ENCODE assay signal across 9 mouse cellular contexts in the genomic region with DNA sequence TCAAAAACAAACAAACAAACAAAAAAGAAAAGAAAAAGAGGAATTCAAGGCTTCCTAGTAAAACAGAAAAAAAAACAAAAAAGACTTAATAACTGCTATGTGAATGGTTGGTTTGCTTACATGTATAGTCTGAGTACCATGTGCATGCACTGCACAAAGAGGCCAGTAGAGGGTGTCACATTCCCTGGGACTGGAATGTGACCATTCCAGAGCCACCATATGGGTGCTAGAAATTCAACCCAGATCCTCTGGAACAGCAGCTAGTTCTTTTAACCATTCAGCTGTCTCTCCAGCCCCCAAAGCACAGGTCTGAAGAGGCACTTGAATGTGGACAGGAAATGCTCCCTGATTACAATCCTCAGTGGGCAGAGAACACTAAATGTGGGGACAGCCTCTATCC. TPM values are rescaled to one million over a fixed set of nuclear protein-coding genes. Genes with fewer than 3 reads are reported as not detected.
A peak's percentile ranks its signal among the peaks of the same experiment; 100 is the strongest.
DNase-seq lines count a peak whose midpoint lies in the region; TF ChIP-seq lines count a peak whose summit lies in the region.
"Had no signal": no experiment of that assay in that cellular context is flagged by ENCODE, and none has a peak within 500 bp of the region (broad histone marks: within the 10 kb centered on the region; RNA-seq: fewer than 3 reads in every experiment).

No protein-coding gene starts in this region.

- peak; percentile 36 for DNase-seq in gastrocnemius, postnatal 10 days
- DNase-seq in gastrocnemius, postnatal 25 days = no peak
- DNase-seq in thymus, postnatal 14 days = peak; percentile 41
- DNase-seq in thymus, adult 18-20 months = no peak
- peak; percentile 61 for DNase-seq in induced T-regulatory cell, adult 2 months (ENCODE audit: low read depth)
- no peak for DNase-seq in right cerebral cortex, postnatal 36 days (ENCODE audit: low spot score in 2 of 2)
- DNase-seq in cerebellum, adult 8-10 months = no peak

- H3K27ac ChIP-seq in small intestine, adult 2 months (ENCODE audit: insufficient read depth, low read depth, low read length) = no peak overlapping the region

- H3K4me1 ChIP-seq in small intestine, adult 2 months (ENCODE audit: control insufficient read depth, insufficient read depth, insufficient read length, low read length) = no peaks in the 10 kb centered on the region

- TF ChIP-seq POLR2A in small intestine, adult 2 months (IDR thresholded peaks at IDR 0.05; ENCODE audit: low read depth, low read length) = no peak

- peaks cover 59% of the 10 kb centered on the region for H3K36me3 ChIP-seq in small intestine, adult 2 months (ENCODE audit: control insufficient read depth, insufficient read depth, low read length)

- no peaks in the 10 kb centered on the region for H3K27me3 ChIP-seq in small intestine, adult 2 months (ENCODE audit: control insufficient read depth, insufficient read depth, low read length)

- no peak overlapping the region for H3K4me3 ChIP-seq in small intestine, adult 2 months (ENCODE audit: low read depth, low read length)

- peak; percentile 53; the same call in 1 of the 2 replicates for TF ChIP-seq CTCF in small intestine, adult 2 months (IDR thresholded peaks at IDR 0.05; ENCODE audit: extremely low read depth, insufficient read length, insufficient replicate concordance, low read depth, low read length)

RNA-seq across cellular contexts. Expression of a gene that starts 21.0 kb away (rescaled TPM):
- total RNA-seq in gastrocnemius, postnatal 10 days (2021) = 10 to 100 TPM; 34.4 to 45.0 TPM
- 10 to 100 TPM; 25.2 to 26.4 TPM for total RNA-seq in gastrocnemius, postnatal 25 days (2021)
- polyA plus RNA-seq in small intestine, adult 2 months (2012; rRNA removed) = 35.5 and 105 TPM in 2 replicates

RNA-seq across cellular contexts. Expression of a gene that starts 35.1 kb away (rescaled TPM):
- 10 to 100 TPM; 35.9 to 42.8 TPM for total RNA-seq in gastrocnemius, postnatal 10 days (2021)
- total RNA-seq in gastrocnemius, postnatal 25 days (2021) = 10 to 100 TPM; 25.9 to 34.0 TPM
- polyA plus RNA-seq in small intestine, adult 2 months (2012; rRNA removed) = 12.7 and 36.3 TPM in 2 replicates

RNA-seq across cellular contexts. Expression of a gene that starts 43.2 kb away (rescaled TPM):
- not detected for total RNA-seq in gastrocnemius, postnatal 10 days (2021)
- total RNA-seq in gastrocnemius, postnatal 25 days (2021) = not detected
- 0.22 TPM in 1 of 2 replicates, not detected in the other for polyA plus RNA-seq in small intestine, adult 2 months (2012; rRNA removed)
- polyA plus RNA-seq: heart, embryonic 14.5 days had no signal

RNA-seq across cellular contexts. Expression of a gene that starts 45.6 kb away (rescaled TPM):
- total RNA-seq in gastrocnemius, postnatal 10 days (2021) = 10 to 100 TPM; 91.3 to 94.2 TPM
- total RNA-seq in gastrocnemius, postnatal 25 days (2021) = 10 to 100 TPM; 36.4 to 48.2 TPM
- 35.9 and 69.4 TPM in 2 replicates for polyA plus RNA-seq in small intestine, adult 2 months (2012; rRNA removed)

Comparison
In these comparisons a context has a peak if more than half of its experiments do, and no peak if none do; other contexts are left out.
1. DNase-seq: peak in gastrocnemius, postnatal 10 days (single experiment), thymus, postnatal 14 days (single experiment) and induced T-regulatory cell, adult 2 months (single experiment); none in gastrocnemius, postnatal 25 days (single experiment), thymus, adult 18-20 months (0 of 2), right cerebral cortex, postnatal 36 days (0 of 2) and cerebellum, adult 8-10 months (single experiment).